Mouse (Mus musculus): ENCODE measurements around the gene Bscl2.

Gene Bscl2

DNA sequence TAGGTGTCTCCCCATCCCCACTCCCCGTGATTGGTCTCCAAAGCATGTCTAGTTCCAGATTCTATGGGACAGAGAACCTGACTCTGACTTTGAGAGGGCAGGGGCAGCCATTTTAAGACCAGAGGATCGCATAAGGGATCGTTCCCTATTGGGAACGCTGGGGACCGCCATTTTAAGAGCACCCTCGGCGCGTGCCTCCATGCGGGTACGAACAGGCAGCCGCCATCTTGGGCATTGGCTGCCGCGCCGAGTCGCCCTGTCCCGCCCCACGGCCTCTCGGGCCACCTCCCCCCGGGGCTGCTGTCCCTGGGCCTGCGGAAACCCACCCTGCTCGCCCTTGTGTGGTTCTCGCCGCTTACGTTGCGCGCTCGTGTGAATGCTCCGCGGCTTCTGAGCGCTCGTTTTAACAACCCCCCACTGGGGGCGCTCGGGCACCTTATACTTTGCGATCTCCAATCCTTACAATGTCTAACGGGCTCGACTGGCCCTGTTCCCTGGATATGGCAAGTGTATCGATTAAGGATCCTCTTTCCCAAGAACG is at the start of gene Bscl2:
Gene Bscl2 (plus strand): TSS at position 217 of the 541 bp plus-strand sequence.
- DNase-seq (ENCODE audit: low spot score in 2 of 2) = peak; percentile 85 to 87

DNA sequence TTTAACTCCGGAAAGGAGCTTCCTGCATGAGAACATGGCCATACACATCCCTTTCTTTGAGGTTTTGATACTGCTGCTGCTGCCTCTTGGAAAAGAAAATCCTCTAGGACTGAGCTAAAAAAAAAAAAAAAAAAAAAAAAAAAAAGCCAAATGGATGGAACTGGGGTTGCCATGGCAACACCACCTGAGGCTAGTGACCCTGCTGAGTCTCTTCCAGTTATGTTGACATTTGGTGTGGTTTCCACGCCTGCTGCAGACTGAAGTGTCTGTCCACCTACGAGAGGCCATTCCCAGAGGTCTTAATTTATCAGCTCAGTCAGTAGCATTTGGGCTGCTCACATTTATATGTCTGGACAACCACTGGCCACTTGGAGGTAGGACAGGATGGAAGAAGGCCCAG is 48.7 kb upstream of the Bscl2 start:
- DNase-seq (ENCODE audit: low spot score in 2 of 2) = no peak

DNA sequence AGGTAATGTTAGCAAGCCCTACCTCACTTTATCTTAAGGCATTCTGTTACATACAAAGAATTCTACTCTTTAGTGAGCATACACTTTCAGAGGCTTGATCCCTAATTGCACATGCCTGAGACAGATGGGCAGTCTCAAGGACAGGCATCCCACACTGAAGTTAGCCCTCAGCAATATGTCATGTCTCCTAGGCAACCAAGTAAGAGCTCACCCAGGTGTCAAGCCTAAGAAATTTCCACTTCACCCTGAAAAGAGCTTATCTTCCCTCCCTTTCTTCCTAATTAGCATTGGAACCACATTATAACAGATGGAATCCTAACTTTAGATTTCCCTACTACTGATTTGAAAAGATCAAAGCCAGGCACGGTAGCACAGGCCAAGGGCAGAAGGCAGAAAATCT is 48.1 kb upstream of the Bscl2 start:
- no peak for DNase-seq (ENCODE audit: low spot score in 2 of 2)

DNA sequence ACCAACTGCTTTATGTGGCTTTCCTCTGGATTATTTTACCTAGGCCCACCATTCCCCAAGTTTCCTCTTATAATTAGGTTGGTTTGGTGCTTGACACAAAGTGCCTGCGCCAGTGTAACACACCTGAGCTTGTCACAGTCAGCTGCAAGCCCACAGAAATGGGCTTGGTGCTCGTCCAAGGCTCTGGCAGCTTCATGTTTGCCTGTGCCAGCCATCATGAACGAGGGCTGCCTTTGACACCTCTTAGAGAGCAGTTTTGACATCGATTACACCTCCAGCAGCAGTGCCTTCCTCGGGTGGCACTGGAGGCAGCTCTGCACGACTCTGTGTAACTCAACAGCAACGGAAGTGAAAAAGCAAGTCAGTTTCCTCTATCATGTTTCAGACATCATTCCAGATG is 47.1 kb upstream of the Bscl2 start:
- DNase-seq (ENCODE audit: low spot score in 2 of 2) = no peak

DNA sequence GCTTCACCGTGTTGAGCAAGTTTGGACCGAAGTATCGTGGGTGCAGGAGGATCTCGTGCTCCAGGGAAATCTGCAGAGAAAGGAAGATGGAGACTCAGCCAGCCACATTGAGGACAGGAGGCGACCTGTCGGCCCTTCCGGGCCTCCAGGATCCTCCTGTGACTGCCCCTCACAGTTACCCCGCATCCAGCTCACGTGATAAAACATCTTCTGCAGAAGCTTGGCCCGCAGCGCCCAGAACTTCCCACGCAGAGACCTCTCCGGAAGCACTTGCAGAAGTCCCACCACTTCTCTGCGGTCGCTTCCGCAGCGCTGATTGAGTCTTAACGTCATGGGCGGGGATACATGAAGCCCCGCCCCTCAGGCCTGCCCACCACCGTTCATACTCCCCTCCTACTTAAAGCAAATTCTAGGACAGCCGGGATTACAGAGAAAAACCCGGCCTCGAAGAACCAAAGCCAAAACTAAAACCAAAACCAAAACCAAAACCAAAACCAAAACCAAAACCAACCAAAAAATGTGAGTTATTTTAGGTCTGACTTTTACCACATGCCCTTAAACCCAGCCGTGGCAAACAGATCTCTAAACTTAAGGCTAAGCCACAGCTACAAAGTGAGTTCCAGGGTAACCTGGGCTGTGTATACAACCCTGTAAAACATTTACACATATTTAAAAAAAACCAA is 38.9 kb upstream of the Bscl2 start, which contains the start of gene Polr2g:
Gene Polr2g (minus strand): TSS at position 314 of the 683 bp plus-strand sequence.
- DNase-seq (ENCODE audit: low spot score in 2 of 2) = peak; percentile 86 to 87

DNA sequence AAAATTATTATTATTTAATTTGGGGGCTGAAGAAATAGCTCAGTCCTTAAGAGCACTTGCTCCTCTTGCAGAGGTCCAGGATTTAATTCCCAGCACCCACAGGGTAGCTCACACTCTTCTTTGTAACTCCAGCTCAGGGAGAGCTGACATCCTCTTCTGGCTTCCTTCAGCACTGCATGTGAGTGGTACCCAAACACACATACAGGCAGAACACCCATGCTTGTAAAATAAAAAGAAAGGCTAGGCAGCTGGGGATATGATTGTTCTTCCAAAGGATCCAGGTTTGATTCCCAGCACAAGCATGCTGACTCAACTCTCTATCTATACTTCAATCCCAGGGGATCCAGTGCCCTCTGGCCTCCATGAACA is 38.3 kb upstream of the Bscl2 start:
- no peak for DNase-seq (ENCODE audit: low spot score in 2 of 2)

DNA sequence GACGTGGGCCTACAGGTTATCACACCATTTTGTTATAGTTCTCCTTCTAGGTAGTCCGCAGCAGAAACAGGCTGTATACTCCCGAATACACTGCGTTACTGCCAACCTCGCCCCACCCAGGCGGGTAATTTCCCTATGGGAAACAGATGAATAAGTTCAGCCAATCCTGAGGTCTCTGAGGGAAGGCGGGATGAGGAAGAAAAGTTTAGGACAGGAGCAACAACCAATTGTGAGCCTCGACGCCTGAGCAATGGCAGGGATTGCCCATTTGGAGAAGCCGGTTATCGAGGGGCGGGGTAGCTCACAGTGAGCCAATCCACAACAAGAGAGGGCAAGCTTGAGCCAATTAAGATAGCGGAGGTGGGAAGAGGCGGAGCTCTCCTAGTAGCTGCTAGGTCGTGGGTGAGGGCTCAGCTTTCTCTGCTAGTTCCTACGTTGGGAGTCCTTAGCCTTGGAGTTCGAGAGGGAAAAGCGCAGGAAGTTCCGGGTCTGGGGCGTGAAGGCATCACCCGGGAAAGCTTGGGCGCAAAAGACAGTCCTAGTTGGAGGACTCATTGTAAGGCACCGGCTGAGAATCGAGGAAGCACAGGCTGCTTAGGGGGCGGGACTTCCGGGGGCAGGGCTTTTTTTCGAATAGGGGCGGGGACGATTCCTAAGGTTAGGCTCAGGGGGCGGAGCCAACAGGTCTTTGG is 35.0 kb upstream of the Bscl2 start, which contains the start of gene Zbtb3:
Gene Zbtb3 (plus strand): TSS at position 426 of the 692 bp plus-strand sequence.
- peak; percentile 92 to 96 for DNase-seq (ENCODE audit: low spot score in 2 of 2)

DNA sequence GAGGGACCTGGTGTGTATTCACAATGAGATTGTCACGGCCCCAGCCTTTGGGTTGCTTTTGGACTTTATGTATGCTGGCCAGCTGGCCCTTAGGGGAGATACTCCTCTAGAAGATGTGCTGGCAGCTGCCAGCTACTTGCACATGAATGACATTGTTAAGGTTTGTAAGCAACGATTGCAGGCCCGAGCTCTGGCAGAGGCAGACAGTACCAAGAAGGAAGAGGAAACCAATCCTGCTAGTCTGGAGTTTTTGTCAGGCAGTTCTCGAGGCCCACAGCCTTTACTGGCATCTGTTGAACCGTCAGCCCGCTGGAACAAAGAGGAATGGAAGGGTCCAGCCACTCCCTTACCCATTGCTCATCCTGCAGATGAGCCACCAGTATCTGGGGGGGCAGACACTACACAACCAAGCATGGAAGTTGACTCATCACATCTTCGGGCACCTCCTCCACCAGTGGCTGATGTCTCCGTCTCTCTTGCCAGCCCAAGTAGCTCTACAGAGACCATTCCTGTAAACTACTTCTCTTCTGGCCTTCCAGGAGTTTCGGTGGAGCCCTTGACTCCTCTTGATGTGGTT is 34.0 kb upstream of the Bscl2 start:
- DNase-seq (ENCODE audit: low spot score in 2 of 2) = no peak

DNA sequence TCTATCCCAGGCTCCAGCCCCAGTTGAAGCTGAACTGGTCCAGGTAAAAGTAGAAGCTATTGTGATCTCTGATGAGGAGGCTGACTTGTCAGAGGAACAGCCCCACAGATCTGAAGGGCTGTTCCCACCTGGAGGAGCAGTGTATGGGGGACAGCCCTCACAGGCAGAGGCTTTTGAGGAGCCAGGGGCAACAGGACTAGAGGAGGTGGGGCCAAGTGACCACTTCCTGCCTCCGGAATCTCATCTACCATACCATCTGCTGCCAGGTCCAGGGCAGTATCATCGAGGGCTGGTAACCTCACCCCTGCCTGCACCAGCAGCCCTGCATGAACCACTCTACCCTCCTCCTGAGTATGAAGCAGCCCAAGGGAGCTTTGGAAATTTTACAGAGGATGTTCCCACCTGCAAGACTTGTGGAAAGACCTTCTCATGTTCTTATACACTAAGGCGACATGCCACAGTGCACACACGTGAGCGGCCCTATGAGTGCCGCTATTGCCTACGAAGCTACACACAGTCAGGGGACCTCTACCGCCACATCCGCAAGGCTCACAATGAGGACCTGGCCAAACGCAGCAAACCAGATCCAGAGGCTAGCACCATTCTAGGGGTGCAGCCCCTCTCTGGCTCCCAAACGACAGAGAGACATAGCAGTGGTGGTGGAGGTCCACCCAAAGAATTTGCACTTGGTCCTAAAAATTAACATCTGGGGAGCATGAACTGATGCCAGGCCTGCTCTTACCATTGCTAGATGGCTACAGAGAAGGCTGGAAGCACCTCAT is 33.2 kb upstream of the Bscl2 start:
- no peak for DNase-seq (ENCODE audit: low spot score in 2 of 2)

DNA sequence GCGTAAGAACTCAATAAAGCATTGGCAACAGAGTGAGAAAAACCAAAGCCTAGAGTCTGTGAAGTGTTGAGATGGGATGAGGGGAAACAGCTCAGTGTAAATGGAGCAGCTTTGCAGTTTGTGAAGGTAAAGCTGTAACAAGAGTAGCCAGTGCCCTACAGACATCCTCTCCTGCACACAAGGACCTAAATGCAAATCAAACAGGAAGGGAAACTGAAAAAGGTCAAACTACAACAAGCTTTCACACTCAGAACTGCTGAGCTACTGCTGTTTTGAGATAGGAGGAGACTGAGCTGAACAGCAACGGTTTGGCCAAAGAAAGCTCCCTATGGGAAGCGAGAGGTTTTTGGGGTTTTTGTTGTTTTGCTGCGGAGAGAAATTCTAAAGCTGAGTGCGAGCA is 30.5 kb upstream of the Bscl2 start:
- DNase-seq (ENCODE audit: low spot score in 2 of 2) = no peak

DNA sequence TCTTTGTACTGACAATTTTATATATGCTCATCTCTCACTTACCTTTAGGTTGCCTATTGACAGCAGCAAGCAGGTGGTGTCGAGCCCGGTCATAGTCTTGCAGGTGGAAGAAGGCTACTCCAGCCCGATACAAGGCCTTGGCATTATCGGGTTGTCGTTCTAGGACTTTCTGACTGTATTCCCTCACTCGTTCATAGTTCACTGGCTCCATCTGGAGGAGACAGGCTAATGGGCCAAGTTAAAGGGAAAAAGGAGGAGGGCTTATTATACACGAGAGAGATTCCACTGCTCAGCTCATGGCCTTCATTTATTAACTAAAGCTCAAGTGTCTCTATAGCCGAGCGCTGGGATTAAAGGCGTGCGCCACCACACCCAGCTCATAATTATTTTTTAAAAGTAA is 21.5 kb upstream of the Bscl2 start:
- DNase-seq (ENCODE audit: low spot score in 2 of 2) = no peak

DNA sequence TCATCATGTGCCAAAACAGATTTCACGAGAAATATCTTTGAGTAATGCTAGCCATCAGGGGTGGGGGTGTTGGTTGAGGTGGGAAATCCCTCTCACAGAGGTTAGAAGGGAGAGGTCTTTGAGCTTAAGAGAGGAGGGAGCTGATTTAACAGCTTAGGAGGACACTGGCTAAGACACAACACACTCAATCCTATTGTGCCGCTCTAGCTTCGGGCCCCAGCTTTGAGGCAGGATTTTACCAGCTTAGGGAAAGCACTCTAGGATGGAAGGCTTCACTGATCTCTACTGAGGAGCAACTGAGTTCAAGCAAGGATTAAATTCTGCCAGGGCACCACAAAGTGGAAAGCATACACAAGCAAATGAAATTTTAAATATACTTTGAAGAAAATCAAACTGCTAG is 20.3 kb upstream of the Bscl2 start:
- DNase-seq (ENCODE audit: low spot score in 2 of 2) = no peak

DNA sequence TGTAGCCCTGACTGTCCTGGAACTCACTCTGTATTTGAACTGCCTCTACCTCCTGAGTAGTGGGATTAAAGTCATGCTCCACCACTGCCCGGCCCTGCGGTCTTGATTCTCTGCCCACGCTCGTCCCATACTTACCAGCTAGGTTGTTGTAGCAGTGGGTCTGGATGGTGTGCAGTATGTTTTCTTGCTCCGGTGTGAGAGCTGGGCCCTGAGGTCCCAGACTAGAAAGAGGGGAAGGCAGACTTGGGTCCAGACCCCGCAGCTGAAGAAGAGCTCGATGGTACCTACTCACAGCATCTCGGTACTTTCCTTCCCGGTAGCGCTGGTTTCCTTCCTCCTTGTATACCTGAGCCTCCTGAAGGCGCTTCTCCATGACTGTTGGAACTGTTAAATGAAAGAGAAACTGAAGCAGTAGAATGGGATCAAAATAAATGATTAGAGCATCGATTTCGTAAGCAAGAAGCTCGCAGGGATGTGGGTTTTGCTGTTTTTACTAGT is 18.9 kb upstream of the Bscl2 start:
- DNase-seq (ENCODE audit: low spot score in 2 of 2) = no peak

DNA sequence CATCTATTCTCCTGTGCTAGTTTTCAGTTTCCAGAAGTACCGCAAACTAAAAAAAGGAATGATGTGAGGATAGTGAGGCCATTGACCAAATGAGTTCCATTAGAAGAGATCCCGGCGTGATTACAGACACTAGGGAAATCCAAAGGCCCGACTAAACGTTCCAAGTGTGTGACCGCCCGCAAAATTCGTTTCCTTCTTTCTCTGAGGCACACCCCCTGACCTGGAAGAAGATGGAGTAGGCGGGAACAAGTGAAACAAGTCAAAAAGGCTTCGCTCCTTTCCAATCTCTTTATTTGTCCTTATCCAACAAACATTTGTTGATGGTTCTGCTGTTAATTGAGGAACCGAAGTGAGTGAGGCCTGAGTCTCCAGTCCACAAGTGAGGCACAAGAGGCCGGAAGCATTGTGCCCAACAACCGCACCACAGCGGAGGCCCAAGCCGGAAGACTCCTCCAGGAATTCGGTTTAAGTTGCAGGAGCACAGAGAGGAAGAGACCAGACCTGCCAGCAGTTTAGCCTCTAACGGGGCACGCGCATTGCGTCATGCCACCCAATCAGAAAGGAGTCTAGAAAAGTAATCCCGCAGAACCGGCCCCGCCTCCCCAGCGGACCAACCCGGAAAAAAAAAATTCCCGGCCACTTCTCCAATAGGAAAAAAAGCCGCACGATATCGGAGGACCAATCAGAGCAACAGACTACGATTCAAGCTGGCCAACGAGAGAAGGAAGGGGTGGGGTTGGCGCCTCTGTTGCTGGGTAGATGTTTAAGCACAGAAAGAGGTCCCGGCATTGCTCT is 18.3 kb upstream of the Bscl2 start, which contains the start of gene Ttc9c:
Gene Ttc9c (minus strand): TSS at position 533 of the 795 bp plus-strand sequence.
- peak; percentile 97 to 98 for DNase-seq (ENCODE audit: low spot score in 2 of 2)

DNA sequence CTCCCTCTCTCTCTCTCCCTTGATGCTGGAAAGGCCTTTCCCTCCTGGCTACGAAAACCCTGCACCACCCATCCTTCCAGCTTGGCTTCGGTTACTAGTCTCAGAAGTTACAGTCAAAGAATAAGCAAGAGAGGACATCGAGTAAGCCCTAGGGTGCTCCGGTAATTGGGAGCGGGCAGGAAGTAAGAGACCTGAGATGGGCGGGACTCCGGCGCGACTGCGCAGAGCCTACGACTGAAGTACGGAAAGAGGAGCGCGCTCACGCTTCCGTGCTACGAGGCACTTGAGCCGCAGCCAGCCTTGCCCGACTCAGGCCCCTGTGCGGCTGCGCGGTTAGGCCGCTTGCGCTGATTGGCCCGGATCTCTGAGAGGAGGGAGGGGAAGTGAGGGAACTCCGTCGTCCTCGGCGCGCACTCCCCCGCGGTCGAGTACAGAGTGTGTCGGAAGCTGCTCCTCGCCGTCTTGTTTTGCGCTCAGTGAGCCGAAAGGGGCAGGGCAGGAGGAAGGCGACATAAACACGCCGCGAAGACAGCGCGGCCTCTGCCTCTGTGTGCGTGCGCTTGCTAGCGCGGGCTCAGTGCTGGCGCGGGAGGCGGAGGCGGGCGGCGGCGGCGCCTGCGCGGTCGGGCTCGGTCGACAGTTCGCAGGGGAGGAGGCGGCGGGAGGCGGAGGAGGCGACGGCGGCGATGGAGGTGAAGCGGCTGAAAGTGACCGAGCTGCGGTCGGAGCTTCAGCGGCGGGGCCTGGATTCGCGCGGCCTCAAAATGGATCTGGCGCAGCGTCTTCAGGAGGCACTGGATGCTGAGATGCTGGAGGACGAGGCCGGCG is 17.5 kb upstream of the Bscl2 start, which contains the start of gene Hnrnpul2:
Gene Hnrnpul2 (plus strand): TSS at position 415 of the 828 bp plus-strand sequence.
- peak; percentile 97 to 98 for DNase-seq (ENCODE audit: low spot score in 2 of 2)

DNA sequence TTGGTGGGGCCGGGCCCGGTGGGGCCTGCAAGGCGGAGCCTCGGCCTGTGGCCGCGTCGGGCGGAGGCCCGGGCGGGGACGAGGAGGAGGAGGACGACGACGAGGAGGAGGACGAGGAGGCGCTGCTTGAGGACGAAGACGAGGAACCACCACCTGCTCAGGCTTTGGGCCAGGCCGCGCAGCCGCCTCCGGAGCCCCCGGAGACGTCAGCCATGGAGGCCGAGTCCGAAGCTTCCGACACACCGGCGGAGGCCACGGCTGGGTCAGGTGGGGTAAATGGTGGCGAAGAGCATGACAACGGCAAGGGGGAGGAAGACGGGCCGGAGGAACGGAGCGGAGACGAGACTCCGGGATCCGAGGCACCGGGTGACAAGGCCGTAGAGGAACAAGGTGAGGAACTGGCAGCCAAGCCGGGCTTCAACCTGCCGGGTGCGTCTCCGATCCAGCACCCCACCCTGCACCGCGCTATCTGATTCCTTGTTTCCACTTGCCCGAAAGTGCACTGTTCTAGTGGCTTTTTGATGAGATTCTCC is 16.8 kb upstream of the Bscl2 start:
- DNase-seq (ENCODE audit: low spot score in 2 of 2) = peak in 1 of 2 experiments; percentile 49

DNA sequence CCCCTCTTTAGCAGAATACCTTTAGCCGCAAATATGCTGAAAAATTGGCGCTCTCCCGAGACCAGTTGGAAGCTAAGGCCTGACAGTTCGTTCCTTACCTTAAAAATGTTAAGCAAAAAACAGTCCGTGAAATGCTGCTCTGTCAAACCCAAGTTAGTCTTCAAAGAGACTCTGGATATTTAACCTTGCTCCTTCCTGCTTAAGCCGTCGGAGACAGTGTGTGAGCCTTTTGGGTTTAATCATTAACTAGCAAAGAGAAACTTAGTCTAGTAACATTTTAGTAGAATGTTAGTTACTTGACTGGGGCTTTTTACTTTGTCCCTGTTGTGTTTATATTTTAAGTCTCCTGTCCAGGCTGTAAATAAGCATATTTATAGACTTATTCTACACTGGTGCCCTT is 16.1 kb upstream of the Bscl2 start:
- no peak for DNase-seq (ENCODE audit: low spot score in 2 of 2)

DNA sequence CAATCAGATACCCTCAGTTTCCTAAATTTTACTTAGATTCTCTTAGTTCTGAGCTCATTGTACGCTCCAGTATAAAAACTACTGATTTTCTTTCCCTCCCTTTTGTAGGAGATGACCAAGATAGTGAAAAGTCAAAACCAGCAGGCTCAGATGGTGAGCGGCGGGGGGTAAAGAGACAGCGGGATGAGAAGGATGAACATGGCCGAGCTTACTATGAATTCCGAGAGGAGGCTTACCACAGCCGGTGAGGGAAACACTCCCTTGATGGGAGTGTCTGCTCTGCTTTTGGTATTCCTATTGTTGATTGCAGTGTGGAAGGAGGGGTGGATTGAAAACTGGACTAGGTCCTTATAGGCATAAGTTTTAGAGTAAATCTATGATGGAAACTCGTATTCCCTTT is 14.6 kb upstream of the Bscl2 start:
- no peak for DNase-seq (ENCODE audit: low spot score in 2 of 2)

DNA sequence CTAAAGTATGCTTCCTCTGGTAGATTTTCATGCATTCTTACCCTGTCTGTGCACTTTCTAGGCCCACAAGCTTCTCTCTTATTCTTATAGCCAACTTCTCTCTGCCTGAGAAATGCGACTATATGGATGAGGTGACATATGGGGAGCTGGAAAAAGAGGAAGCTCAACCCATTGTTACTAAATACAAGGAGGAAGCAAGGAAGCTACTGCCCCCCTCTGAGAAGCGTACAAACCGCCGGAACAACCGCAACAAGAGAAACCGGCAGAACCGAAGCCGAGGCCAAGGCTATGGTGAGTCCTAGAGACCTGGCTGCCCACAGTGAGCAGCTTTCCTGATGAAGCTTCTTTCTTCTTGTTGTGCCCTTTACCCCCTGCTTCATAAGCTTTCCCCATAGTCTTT is 7.6 kb upstream of the Bscl2 start, which contains the start of gene AC129217.1:
Gene AC129217.1 (plus strand): TSS at position 114 of the 400 bp plus-strand sequence.
- no peak for DNase-seq (ENCODE audit: low spot score in 2 of 2)
